Mouse (Mus musculus) central nervous system, embryonic 18 days (tissue): ENCODE results near the gene Fbxo11. TPM values are rescaled to one million over a fixed set of nuclear protein-coding genes. Genes with fewer than 3 reads are reported as not detected.

Source experiments
- polyA plus RNA-seq: library from polyadenylated mRNA; depleted of rRNA; stranded (reverse); fragments of >200 nt; gene quantifications from 2 replicates; pipeline ENCODE4 v1.2.3, GENCODE M21; 2012; rRNA removed

The Fbxo11 gene
- 82.2 and 85.1 TPM in 2 replicates for polyA plus RNA-seq

GRCm38 (mm10) chr17:88065031-88065800 lies at the start of gene Fbxo11:
Fbxo11 (minus strand) TSS chr17:88065291.

GRCm38 (mm10) chr17:87974629-87975228 lies 90.4 kb downstream of the Fbxo11 start, which contains the start of gene Msh6:
Msh6 (plus strand) TSS chr17:87975062.

Other genes with a start within 250 kb of the Fbxo11 start
- gene Rpl36-ps4, start 144.3 kb downstream of the Fbxo11 start, polyA plus RNA-seq, result not detected in 2 replicates
- gene Msh6, start 90.2 kb downstream of the Fbxo11 start, polyA plus RNA-seq, result 12.8 and 14.0 TPM in 2 replicates